Mouse (Mus musculus) cortical plate, adult 2 months (tissue): Measurements from ENCODE around the gene Med14.

Experiments
- CTCF ChIP-seq: fragments of 200-500 bp; IDR thresholded peaks from 2 replicates; pipeline ENCODE4 v1.5.1; 2011; ENCODE audit warnings: mild to moderate bottlenecking, control low read depth, low read length; ENCODE audit not compliant: insufficient read depth; ENCODE audit errors: extremely low read depth
- POLR2A ChIP-seq: fragments of 200-500 bp; IDR thresholded peaks from 2 replicates; pipeline ENCODE4 v1.6.1; 2011; ENCODE audit warnings: mild to moderate bottlenecking, low read length, control low read depth; ENCODE audit not compliant: insufficient read depth; ENCODE audit errors: extremely low read depth

DNA sequence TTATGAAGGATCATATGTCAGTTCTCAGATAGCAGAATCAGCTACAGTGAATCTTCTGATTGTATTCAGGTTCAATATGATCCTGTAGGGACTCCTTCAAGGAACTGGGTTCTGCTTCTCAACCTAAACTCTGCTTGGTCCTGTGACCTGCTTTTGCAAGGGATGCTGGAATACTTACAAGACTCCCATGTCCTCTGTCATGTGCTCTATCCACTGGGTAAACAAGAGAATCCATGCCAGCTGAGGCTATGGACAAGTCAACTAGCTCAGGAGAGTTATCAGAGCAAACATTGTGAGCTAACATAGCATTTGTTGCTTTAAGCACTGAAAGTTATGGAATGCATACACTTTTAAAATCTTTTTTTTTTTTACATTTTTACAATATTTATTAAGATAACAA, 75.8 kb downstream of the Med14 start:
- no peak for TF ChIP-seq CTCF
- no peak for TF ChIP-seq POLR2A
